Mouse (Mus musculus) embryonic fibroblast, embryonic 13.5 days (primary cell): ENCODE measurements around the gene Mfsd9.

Experiments
- CTCF ChIP-seq: IDR thresholded peaks from 2 replicates; pipeline ENCODE4 v1.5.1; 2011; ENCODE audit warnings: mild to moderate bottlenecking, control low read depth, low read length, moderate library complexity, borderline replicate concordance; ENCODE audit not compliant: insufficient read depth
- POLR2A ChIP-seq: IDR thresholded peaks from 2 replicates; pipeline ENCODE4 v1.6.1; 2011; ENCODE audit warnings: low read depth, mild to moderate bottlenecking, control low read depth, low read length, moderate library complexity

GRCm38 (mm10) chr1:40835468-40835867 lies 45.0 kb upstream of the Mfsd9 start:
- TF ChIP-seq POLR2A (no peak), CTCF (no peak)
